ENCODE assay signal across 16 mouse cellular contexts in genomic region chr13:102276885-102277284, GRCm38 (mm10).
"Had no signal": no experiment of that assay in that cellular context is flagged by ENCODE, and none has a peak within 500 bp of the region (broad histone marks: within the 10 kb centered on the region; RNA-seq: fewer than 3 reads in every experiment).

No protein-coding gene starts in this region.

- DNase-seq: kidney, adult 18-20 months; kidney, adult 9 months; kidney, postnatal 14 days; kidney, postnatal 4 days; liver; lung, postnatal 4 days; midbrain, embryonic 14.5 days; thymus, adult 18-20 months; thymus, postnatal 14 days; thymus, postnatal 4 days had no signal

- ATAC-seq: liver, embryonic 12.5 days had no signal

- H3K4me1 ChIP-seq: limb, embryonic 10.5 days; liver, embryonic 12.5 days; liver, embryonic 15.5 days; lung, embryonic 15.5 days had no signal

- H3K9ac ChIP-seq: limb, embryonic 13.5 days; liver, embryonic 12.5 days; liver, embryonic 15.5 days; lung, embryonic 15.5 days had no signal

- H3K9me3 ChIP-seq: limb, embryonic 10.5 days; liver, embryonic 12.5 days; liver, embryonic 15.5 days; lung, embryonic 15.5 days had no signal

- H3K4me2 ChIP-seq: limb, embryonic 13.5 days; liver, embryonic 12.5 days; liver, embryonic 15.5 days; lung, embryonic 15.5 days; midbrain, embryonic 11.5 days had no signal

- H3K4me3 ChIP-seq: limb, embryonic 10.5 days; limb, embryonic 13.5 days; liver, embryonic 12.5 days; liver, embryonic 15.5 days; lung, embryonic 15.5 days had no signal

- H3K27me3 ChIP-seq: limb, embryonic 13.5 days; liver, embryonic 12.5 days; liver, embryonic 15.5 days; lung, embryonic 15.5 days had no signal

- H3K27ac ChIP-seq: limb, embryonic 10.5 days; limb, embryonic 13.5 days; liver, embryonic 12.5 days; liver, embryonic 15.5 days; lung, embryonic 15.5 days had no signal

- H3K36me3 ChIP-seq: limb, embryonic 10.5 days; limb, embryonic 13.5 days; liver, embryonic 12.5 days; liver, embryonic 15.5 days; lung, embryonic 15.5 days had no signal
